Mouse (Mus musculus) limb, embryonic 15.5 days (tissue): Measurements from ENCODE around the gene Cacnb3. TPM values are rescaled to one million over a fixed set of nuclear protein-coding genes. Genes with fewer than 3 reads are reported as not detected.

Experiments used
- ATAC-seq: fragments of 200-750 bp; cut with Nextera tagmentation; 2 replicates; pipeline ENCODE4 v1.8.0; 2017; ENCODE audit warnings: low read depth, moderate TSS enrichment; ENCODE audit not compliant: insufficient number of reproducible peaks, low FRiP score, low TSS enrichment
- H3K27ac ChIP-seq: fragments of 300-500 bp; sonication (generic); 2 replicates; pipeline ENCODE4 v1.5.1; 2015; ENCODE audit warnings: moderate library complexity, mild to moderate bottlenecking, inconsistent platforms
- H3K27me3 ChIP-seq: fragments of 300-500 bp; sonication (generic); 2 replicates; pipeline ENCODE4 v1.6.1; 2015; ENCODE audit warnings: inconsistent platforms
- H3K36me3 ChIP-seq: fragments of 300-500 bp; sonication (generic); 2 replicates; pipeline ENCODE4 v1.6.1; 2015; ENCODE audit warnings: inconsistent platforms
- H3K4me1 ChIP-seq: fragments of 300-500 bp; sonication (generic); 2 replicates; pipeline ENCODE4 v1.6.1; 2015; ENCODE audit warnings: inconsistent platforms
- H3K4me2 ChIP-seq: fragments of 300-500 bp; sonication (generic); 2 replicates; pipeline ENCODE4 v1.6.1; 2015; ENCODE audit warnings: mild to moderate bottlenecking, inconsistent platforms
- H3K4me3 ChIP-seq: fragments of 300-500 bp; sonication (generic); 2 replicates; pipeline ENCODE4 v1.5.1; 2015; ENCODE audit warnings: mild to moderate bottlenecking, inconsistent platforms
- H3K9ac ChIP-seq: fragments of 300-500 bp; sonication (generic); 2 replicates; pipeline ENCODE4 v1.6.1; 2015; ENCODE audit warnings: inconsistent platforms
- H3K9me3 ChIP-seq: fragments of 300-500 bp; sonication (generic); 2 replicates; pipeline ENCODE4 v1.6.1; 2016; ENCODE audit warnings: inconsistent platforms
- WGBS: fragments of 180-500 bp; shearing (Covaris S2); methylation state at CpG from one replicate; pipeline ENCODE4 v1.1.7; 2015; 5-methylcytosine and 5-hydroxymethylcytosine counted together
- polyA plus RNA-seq: library from polyadenylated mRNA; unstranded; fragments of >200 nt; fragmentation: Nextera tagmentation; extraction: Ambion mirVana; gene quantifications from 2 replicates; pipeline ENCODE4 v1.2.1, GENCODE M21; 2015

Cacnb3 gene
- polyA plus RNA-seq, 1 experiment from 2014 or later = 46.6 TPM

GRCm38 (mm10) chr15:98601832-98602190 is 28.8 kb upstream of the Cacnb3 start:
- H3K9ac ChIP-seq = no peak overlapping the region
- H3K9me3 ChIP-seq = no peaks in the 10 kb centered on the region
- H3K36me3 ChIP-seq = peaks cover 74% of the 10 kb centered on the region
- H3K4me3 ChIP-seq = no peak overlapping the region; the same call in 1 of the 2 replicates
- H3K27ac ChIP-seq = peak overlapping the region; percentile 77
- ATAC-seq = no peak
- no peaks in the 10 kb centered on the region for H3K27me3 ChIP-seq
- 74% methylated on average over 7 of the region's 7 CpGs for WGBS
- H3K4me2 ChIP-seq = peak overlapping the region; percentile 38
- peaks cover 40% of the 10 kb centered on the region for H3K4me1 ChIP-seq

GRCm38 (mm10) chr15:98602191-98602881 is 28.3 kb upstream of the Cacnb3 start:
- no peaks in the 10 kb centered on the region for H3K27me3 ChIP-seq
- H3K4me3 ChIP-seq = peak overlapping the region; percentile 14
- no peak; the same call in 1 of the 2 replicates for ATAC-seq
- WGBS = 45% methylated on average over 13 of the region's 13 CpGs
- peaks cover 46% of the 10 kb centered on the region for H3K4me1 ChIP-seq
- H3K9me3 ChIP-seq = no peaks in the 10 kb centered on the region
- H3K9ac ChIP-seq = peak overlapping the region; percentile 26
- H3K36me3 ChIP-seq = peaks cover 69% of the 10 kb centered on the region
- peak overlapping the region; percentile 77 for H3K27ac ChIP-seq
- H3K4me2 ChIP-seq = peak overlapping the region; percentile 38

DNA sequence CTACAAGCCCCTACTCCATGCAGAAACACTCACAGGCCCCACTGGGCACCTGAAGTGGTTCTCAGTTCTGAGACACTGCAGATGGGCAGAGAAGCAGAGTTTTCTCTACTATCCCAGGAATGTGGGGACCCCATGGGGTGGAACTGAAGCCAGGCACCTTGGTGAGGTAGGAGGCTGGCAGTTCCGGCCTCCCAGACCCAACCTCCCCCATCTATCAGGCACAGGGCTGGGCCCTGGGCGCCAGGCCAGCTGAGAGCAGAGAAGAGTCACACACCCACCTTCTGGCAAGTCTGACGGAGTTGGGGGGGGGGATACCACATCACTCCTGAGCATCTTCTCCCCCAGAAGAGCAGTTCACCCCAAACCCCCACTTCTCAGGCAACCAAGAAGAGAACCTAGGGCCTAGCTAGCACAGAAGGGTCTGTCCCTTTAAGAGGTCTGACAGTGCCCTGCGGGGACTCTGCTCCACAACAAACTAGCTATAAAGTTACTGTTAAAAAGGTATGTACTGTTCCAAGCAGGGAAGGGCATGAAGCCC is 27.6 kb upstream of the Cacnb3 start:
- peak overlapping the region; percentile 26; the same call in 1 of the 2 replicates for H3K9ac ChIP-seq
- WGBS = 34% methylated on average over 4 of the region's 4 CpGs
- H3K4me2 ChIP-seq = peak overlapping the region; percentile 38
- peaks cover 52% of the 10 kb centered on the region for H3K4me1 ChIP-seq
- peak overlapping the region; percentile 77 for H3K27ac ChIP-seq
- peak overlapping the region; percentile 14 for H3K4me3 ChIP-seq
- no peaks in the 10 kb centered on the region for H3K27me3 ChIP-seq
- no peaks in the 10 kb centered on the region for H3K9me3 ChIP-seq
- no peak; the same call in 1 of the 2 replicates for ATAC-seq
- peaks cover 63% of the 10 kb centered on the region for H3K36me3 ChIP-seq

DNA sequence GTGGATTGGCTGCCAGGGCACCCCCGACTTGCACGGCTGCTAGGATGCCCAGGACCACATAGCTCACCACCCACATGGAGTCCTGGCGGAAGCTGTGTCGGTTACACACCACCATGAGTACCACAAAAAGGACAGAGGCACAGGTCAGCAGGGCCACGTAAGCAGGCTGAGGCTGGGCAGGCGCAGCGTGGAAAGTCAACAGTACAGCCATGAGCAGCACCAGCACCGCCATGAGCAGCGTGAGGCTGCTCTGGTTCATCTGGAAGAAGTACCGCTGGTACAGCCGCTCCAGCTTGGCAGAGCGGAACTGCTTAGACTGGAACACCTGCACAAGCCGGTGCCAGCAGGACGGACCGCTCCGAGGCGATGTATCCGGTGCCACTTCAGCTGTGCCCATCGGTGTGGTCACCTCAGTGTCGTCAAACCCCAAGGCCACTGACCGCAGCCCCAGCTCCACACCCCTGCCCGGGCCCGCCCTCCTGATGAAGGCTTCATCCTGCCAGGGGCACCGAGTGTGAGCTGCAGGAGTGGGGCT is 26.5 kb upstream of the Cacnb3 start:
- Histone ChIP-seq H3K4me1 (peaks cover 55% of the 10 kb centered on the region), H3K4me2 (no peak overlapping the region), H3K27ac (no peak overlapping the region; the same call in 1 of the 2 replicates), H3K27me3 (no peaks in the 10 kb centered on the region), H3K9ac (no peak overlapping the region), H3K36me3 (peaks cover 53% of the 10 kb centered on the region), H3K9me3 (no peaks in the 10 kb centered on the region), H3K4me3 (no peak overlapping the region)
- 91% methylated on average over 24 of the region's 24 CpGs for WGBS
- ATAC-seq = no peak

DNA sequence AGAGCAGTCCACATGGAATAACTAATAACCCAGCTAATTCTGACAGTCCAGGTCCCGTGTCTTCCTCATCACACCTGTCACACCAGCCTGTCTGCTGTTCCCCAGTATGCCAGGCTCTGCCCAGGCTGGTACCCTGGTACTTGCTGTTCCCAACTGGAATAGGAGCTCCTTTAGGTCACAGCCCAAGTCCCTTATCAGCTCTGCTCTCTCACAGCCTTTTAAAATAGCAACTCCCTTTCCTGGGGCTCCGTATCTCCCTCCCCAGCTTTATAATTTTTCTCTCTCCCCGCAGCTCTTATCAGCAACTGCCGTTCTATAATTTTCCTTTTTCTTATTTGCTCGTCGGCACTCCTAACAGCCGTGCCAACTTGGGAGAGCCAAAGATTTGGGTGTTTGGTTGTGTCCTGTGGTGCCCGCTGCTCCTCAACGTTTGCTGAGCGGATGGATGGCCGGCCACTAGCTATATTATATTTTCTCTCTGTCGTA is 24.5 kb upstream of the Cacnb3 start:
- H3K9me3 ChIP-seq = no peaks in the 10 kb centered on the region
- no peaks in the 10 kb centered on the region for H3K27me3 ChIP-seq
- peaks cover 64% of the 10 kb centered on the region for H3K4me1 ChIP-seq
- H3K4me3 ChIP-seq = no peak overlapping the region
- WGBS = 89% methylated on average over 12 of the region's 12 CpGs
- no peak overlapping the region for H3K27ac ChIP-seq
- no peak overlapping the region for H3K9ac ChIP-seq
- ATAC-seq = no peak
- peaks cover 36% of the 10 kb centered on the region for H3K36me3 ChIP-seq
- H3K4me2 ChIP-seq = no peak overlapping the region

DNA sequence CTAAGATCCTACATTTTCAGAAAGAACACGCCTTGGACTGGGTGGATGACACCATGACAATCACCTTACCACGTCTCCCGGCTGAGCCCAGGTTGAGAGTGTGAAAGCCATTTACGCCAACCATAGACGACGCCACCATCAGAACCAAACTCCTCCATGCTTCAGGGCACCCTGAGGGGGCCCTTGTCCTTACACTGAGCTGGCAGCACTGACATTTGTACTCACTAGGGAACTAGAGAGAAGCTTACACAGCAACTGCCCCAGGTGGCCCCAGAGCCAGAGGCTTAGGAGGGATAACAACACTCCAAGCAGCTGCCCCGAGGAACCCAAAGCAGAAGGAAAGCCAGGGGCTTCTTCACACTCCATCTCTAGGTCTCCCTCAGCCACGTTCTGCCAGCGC is 23.9 kb upstream of the Cacnb3 start:
- no peak for ATAC-seq
- 70% methylated on average over 9 of the region's 9 CpGs for WGBS
- no peak overlapping the region for H3K27ac ChIP-seq
- H3K36me3 ChIP-seq = peaks cover 33% of the 10 kb centered on the region
- H3K9me3 ChIP-seq = no peaks in the 10 kb centered on the region
- H3K9ac ChIP-seq = no peak overlapping the region
- peaks cover 62% of the 10 kb centered on the region for H3K4me1 ChIP-seq
- no peak overlapping the region for H3K4me2 ChIP-seq
- no peaks in the 10 kb centered on the region for H3K27me3 ChIP-seq
- H3K4me3 ChIP-seq = no peak overlapping the region

GRCm38 (mm10) chr15:98607557-98607956 is 23.1 kb upstream of the Cacnb3 start:
- Histone ChIP-seq H3K27me3 (no peaks in the 10 kb centered on the region), H3K4me3 (peak overlapping the region; percentile 81), H3K36me3 (peaks cover 29% of the 10 kb centered on the region), H3K27ac (0 out of 2 replicates have a peak overlapping the region, but pooled peaks have one; percentile 1), H3K4me2 (peak overlapping the region; percentile 92), H3K9me3 (no peaks in the 10 kb centered on the region), H3K4me1 (peaks cover 54% of the 10 kb centered on the region), H3K9ac (no peak overlapping the region)
- WGBS = 20% methylated on average over 4 of the region's 4 CpGs
- no peak for ATAC-seq

- peak overlapping the region; percentile 82 for H3K9ac ChIP-seq
- H3K27me3 ChIP-seq = no peaks in the 10 kb centered on the region
- WGBS = 11% methylated on average over 10 of the region's 10 CpGs
- H3K4me1 ChIP-seq = peaks cover 47% of the 10 kb centered on the region
- peaks cover 23% of the 10 kb centered on the region for H3K36me3 ChIP-seq
- no peaks in the 10 kb centered on the region for H3K9me3 ChIP-seq
- no peak for ATAC-seq
- H3K4me2 ChIP-seq = peak overlapping the region; percentile 92
- H3K27ac ChIP-seq = peak overlapping the region; percentile 89
- H3K4me3 ChIP-seq = peak overlapping the region; percentile 81
These were observed 22.4 kb upstream of the Cacnb3 start for GRCm38 (mm10) chr15:98608058-98608783.

GRCm38 (mm10) chr15:98608784-98609250 is 21.8 kb upstream of the Cacnb3 start:
- Histone ChIP-seq H3K27ac (peak overlapping the region; percentile 89), H3K4me2 (peak overlapping the region; percentile 92)
- WGBS = 0% methylated on average over 13 of the region's 26 CpGs

DNA sequence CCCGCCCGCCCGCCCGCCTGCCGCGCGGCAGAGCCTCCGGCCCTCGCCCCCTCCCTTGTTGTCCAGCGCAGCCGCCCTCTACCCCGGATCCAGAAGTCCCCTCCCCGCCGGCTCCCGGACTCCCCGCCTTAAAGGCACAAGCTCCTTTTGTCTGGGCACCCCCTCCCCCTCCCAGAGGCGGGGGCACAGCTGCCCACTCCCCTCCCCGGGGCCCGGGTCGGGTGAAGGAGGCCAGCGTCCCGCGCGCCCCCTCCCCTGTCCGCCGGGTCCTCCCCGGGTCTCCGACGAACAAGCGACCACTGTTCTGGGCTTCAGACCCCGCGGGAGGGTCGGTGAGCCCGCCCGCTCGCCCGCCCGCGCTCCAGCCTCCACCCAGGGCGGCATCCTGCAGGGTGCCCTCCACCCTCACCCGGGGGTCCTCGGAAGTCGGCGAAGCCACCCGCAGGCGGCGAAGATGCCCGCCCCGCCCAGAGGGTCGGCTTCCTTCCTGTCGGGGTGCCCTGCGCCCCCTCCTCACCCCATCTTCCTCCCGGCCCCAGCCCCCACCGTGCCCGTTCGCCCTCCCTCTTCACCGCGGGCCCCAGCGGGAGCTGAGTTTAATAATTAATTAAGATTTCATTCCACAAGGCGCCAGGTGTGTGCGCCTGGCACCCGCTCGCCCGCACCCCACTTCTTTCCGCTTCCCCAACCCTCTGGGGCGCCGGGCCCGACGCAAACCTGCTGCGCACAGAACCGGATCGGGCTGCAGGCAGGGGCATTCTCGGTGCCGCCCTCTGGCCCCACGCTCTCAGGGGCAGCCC is 21.1 kb upstream of the Cacnb3 start, which contains the start of gene Adcy6:
Gene Adcy6, minus strand, starts transcription at position 746 of the 800 bp plus-strand sequence.
- no peaks in the 10 kb centered on the region for H3K27me3 ChIP-seq
- 1% methylated on average over 57 of the region's 75 CpGs for WGBS
- H3K4me2 ChIP-seq = peak within 1 kb of the TSS; percentile 92
- no peaks in the 10 kb centered on the region for H3K9me3 ChIP-seq
- H3K36me3 ChIP-seq = peaks cover 10% of the 10 kb centered on the region
- peak; percentile 82 for ATAC-seq
- peaks cover 40% of the 10 kb centered on the region for H3K4me1 ChIP-seq
- H3K27ac ChIP-seq = peak within 1 kb of the TSS; percentile 89
- peak within 1 kb of the TSS; percentile 82 for H3K9ac ChIP-seq
- H3K4me3 ChIP-seq = peak within 1 kb of the TSS; percentile 81

More at GRCm38 (mm10) chr15:98608784-98609250, 21.8 kb upstream of the Cacnb3 start:
- Histone ChIP-seq H3K36me3 (peaks cover 17% of the 10 kb centered on the region), H3K9ac (peak overlapping the region; percentile 82), H3K27me3 (no peaks in the 10 kb centered on the region), H3K4me3 (peak overlapping the region; percentile 81), H3K4me1 (peaks cover 41% of the 10 kb centered on the region), H3K9me3 (no peaks in the 10 kb centered on the region)
- 0 out of 2 replicates have a peak, but pooled peaks have one; percentile 5 for ATAC-seq

- Histone ChIP-seq H3K4me2 (peak overlapping the region; percentile 92), H3K27ac (peak overlapping the region; percentile 89), H3K4me3 (peak overlapping the region; percentile 81), H3K4me1 (peaks cover 46% of the 10 kb centered on the region), H3K9me3 (no peaks in the 10 kb centered on the region), H3K9ac (peak overlapping the region; percentile 82), H3K27me3 (no peaks in the 10 kb centered on the region), H3K36me3 (peaks cover 4% of the 10 kb centered on the region; the same call in 1 of the 2 replicates)
- 3% methylated on average over 12 of the region's 12 CpGs for WGBS
- no peak for ATAC-seq
These were observed 20.5 kb upstream of the Cacnb3 start for GRCm38 (mm10) chr15:98610131-98610633.
